Mouse (Mus musculus) gastrocnemius, postnatal 10 days (tissue): ENCODE measurements around the gene Peli1. TPM values are rescaled to one million over a fixed set of nuclear protein-coding genes. Genes with fewer than 3 reads are reported as not detected.

Experiments used
- DNase-seq: peaks from one replicate; pipeline ENCODE4 v3.0.0; 2021; ENCODE audit warnings: mixed read lengths
- total RNA-seq, 2 experiments: library from RNA; stranded (reverse); gene quantifications; 2 replicates each; pipeline ENCODE4 v1.2.3; 2021

The Peli1 gene
- total RNA-seq, 2 experiments from 2014 or later, result 15.5 to 16.5 TPM

- DNase-seq, result no peak
Observed at GRCm38 (mm10) chr11:21092621-21093020, 1.5 kb downstream of the Peli1 start.

GRCm38 (mm10) chr11:21093081-21093815 is 2.2 kb downstream of the Peli1 start:
- DNase-seq, result no peak

- no peak for DNase-seq
Observed at GRCm38 (mm10) chr11:21096590-21096989, 5.5 kb downstream of the Peli1 start.

GRCm38 (mm10) chr11:21098457-21098856 is 7.4 kb downstream of the Peli1 start:
- DNase-seq, result no peak

GRCm38 (mm10) chr11:21100704-21101103 is 9.6 kb downstream of the Peli1 start:
- DNase-seq, result no peak

- DNase-seq, result no peak
Observed at GRCm38 (mm10) chr11:21101286-21101685, 10.2 kb downstream of the Peli1 start.

GRCm38 (mm10) chr11:21102273-21103005 is 11.3 kb downstream of the Peli1 start:
- no peak for DNase-seq

GRCm38 (mm10) chr11:21103186-21103585 is 12.1 kb downstream of the Peli1 start:
- DNase-seq, result no peak

- DNase-seq, result no peak
Observed at GRCm38 (mm10) chr11:21105393-21105792, 14.3 kb downstream of the Peli1 start.

- DNase-seq, result no peak
Observed at GRCm38 (mm10) chr11:21107120-21107519, 16.0 kb downstream of the Peli1 start.

- no peak for DNase-seq
Observed at GRCm38 (mm10) chr11:21109279-21109678, 18.2 kb downstream of the Peli1 start.

- no peak for DNase-seq
Observed at GRCm38 (mm10) chr11:21114516-21114915, 23.4 kb downstream of the Peli1 start.

GRCm38 (mm10) chr11:21115804-21116203 is 24.7 kb downstream of the Peli1 start:
- no peak for DNase-seq

- no peak for DNase-seq
Observed at GRCm38 (mm10) chr11:21116623-21117295, 25.7 kb downstream of the Peli1 start.

GRCm38 (mm10) chr11:21121737-21122136 is 30.6 kb downstream of the Peli1 start:
- DNase-seq, result no peak

GRCm38 (mm10) chr11:21122399-21122798 is 31.3 kb downstream of the Peli1 start:
- DNase-seq, result no peak

- DNase-seq, result no peak
Observed at GRCm38 (mm10) chr11:21131692-21132091, 40.6 kb downstream of the Peli1 start.

- no peak for DNase-seq
Observed at GRCm38 (mm10) chr11:21134875-21135451, 43.9 kb downstream of the Peli1 start.

- DNase-seq, result no peak
Observed at GRCm38 (mm10) chr11:21139453-21139852, 48.4 kb downstream of the Peli1 start.

GRCm38 (mm10) chr11:21141242-21141641 is 50.2 kb downstream of the Peli1 start:
- DNase-seq, result no peak

GRCm38 (mm10) chr11:21141755-21142154 is 50.7 kb downstream of the Peli1 start:
- DNase-seq, result no peak

GRCm38 (mm10) chr11:21149476-21149875 is 58.4 kb downstream of the Peli1 start:
- DNase-seq, result no peak

GRCm38 (mm10) chr11:21150316-21150715 is 59.2 kb downstream of the Peli1 start:
- no peak for DNase-seq
